In the genomic region with DNA sequence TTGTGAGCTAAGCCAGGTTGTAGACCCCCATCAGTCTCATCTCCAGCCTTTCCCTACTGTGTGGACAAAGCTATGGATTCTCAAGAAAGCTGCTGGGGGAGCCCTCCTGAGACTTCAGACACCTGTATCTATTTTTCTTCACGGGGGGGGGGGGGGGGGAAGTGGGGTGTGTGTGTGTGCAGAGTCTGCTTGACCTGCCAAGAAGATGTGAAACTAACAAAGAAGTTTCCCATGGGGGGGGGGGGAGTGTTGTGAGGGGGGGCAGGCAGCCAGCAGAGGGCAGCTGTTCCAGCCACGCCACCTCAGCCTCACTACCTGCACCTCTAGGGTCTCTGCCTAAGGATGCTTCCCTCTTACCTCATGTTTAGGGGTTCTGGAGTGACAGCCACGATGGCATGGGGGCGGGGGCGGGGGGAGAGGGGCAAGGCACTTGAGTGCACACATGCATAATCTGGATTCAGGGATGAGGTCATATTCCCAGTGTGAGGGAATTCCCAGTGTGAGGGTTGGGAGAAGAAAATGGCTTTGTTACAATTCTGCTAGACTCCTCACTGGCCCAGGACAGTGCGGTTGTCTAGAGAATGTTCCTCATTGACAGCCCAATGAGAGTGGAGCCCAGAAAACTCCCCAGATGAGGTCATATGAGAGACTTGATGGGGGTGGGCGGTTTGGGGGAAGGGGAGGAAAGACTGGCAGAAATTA, we compare ENCODE assay signal across 11 mouse cellular contexts.
DNase-seq lines count a peak whose midpoint lies in the region; ATAC-seq lines count a peak whose summit lies in the region.
"Had no signal": no experiment of that assay in that cellular context is flagged by ENCODE, and none has a peak within 500 bp of the region (broad histone marks: within the 10 kb centered on the region; RNA-seq: fewer than 3 reads in every experiment).

No protein-coding gene starts in this region.

- H3K4me2 ChIP-seq in kidney, embryonic 15.5 days, result no peak overlapping the region
- H3K4me2 ChIP-seq in forebrain, embryonic 12.5 days, result no peak overlapping the region
- no peak overlapping the region for H3K4me2 ChIP-seq in midbrain, embryonic 11.5 days
- H3K4me2 ChIP-seq: embryonic facial prominence, embryonic 13.5 days; lung, embryonic 15.5 days had no signal

- 53% methylated on average over 7 of the region's 7 CpGs for WGBS in kidney, embryonic 15.5 days
- WGBS in forebrain, embryonic 12.5 days, result 26% methylated on average over 7 of the region's 7 CpGs
- 43% methylated on average over 7 of the region's 7 CpGs for WGBS in midbrain, embryonic 11.5 days

- no peaks in the 10 kb centered on the region for H3K27me3 ChIP-seq in kidney, embryonic 15.5 days
- no peaks in the 10 kb centered on the region for H3K27me3 ChIP-seq in forebrain, embryonic 12.5 days
- H3K27me3 ChIP-seq in midbrain, embryonic 11.5 days (ENCODE audit: control insufficient read depth, insufficient read depth, low read length), result no peaks in the 10 kb centered on the region
- H3K27me3 ChIP-seq: embryonic facial prominence, embryonic 13.5 days; lung, embryonic 15.5 days had no signal

- no peaks in the 10 kb centered on the region for H3K36me3 ChIP-seq in kidney, embryonic 15.5 days
- H3K36me3 ChIP-seq in forebrain, embryonic 12.5 days (replicated peaks), result no peaks in the 10 kb centered on the region
- no peaks in the 10 kb centered on the region for H3K36me3 ChIP-seq in midbrain, embryonic 11.5 days (ENCODE audit: control insufficient read depth, insufficient read depth, low read length)
- H3K36me3 ChIP-seq: embryonic facial prominence, embryonic 13.5 days; lung, embryonic 15.5 days had no signal

- peak overlapping the region; percentile 20; the same call in 1 of the 2 replicates for H3K27ac ChIP-seq in kidney, embryonic 15.5 days
- H3K27ac ChIP-seq in forebrain, embryonic 12.5 days, result peak overlapping the region; percentile 70
- H3K27ac ChIP-seq in midbrain, embryonic 11.5 days (ENCODE audit: low read depth, low read length), result no peak overlapping the region
- H3K27ac ChIP-seq: embryonic facial prominence, embryonic 13.5 days; lung, embryonic 15.5 days had no signal

- no peak overlapping the region for H3K4me3 ChIP-seq in kidney, embryonic 15.5 days (replicated peaks)
- no peak overlapping the region for H3K4me3 ChIP-seq in forebrain, embryonic 12.5 days (replicated peaks)
- H3K4me3 ChIP-seq in midbrain, embryonic 11.5 days (ENCODE audit: low read depth, low read length), result no peak overlapping the region
- H3K4me3 ChIP-seq: embryonic facial prominence, embryonic 13.5 days; lung, embryonic 15.5 days had no signal

- ATAC-seq in kidney, embryonic 15.5 days (replicated peaks; ENCODE audit: low FRiP score), result 0 out of 2 replicates have a peak, but pooled peaks have one; percentile 10
- ATAC-seq in forebrain, embryonic 12.5 days (ENCODE audit: low FRiP score), result peak; percentile 65; the same call in 1 of the 2 replicates
- ATAC-seq in midbrain, embryonic 11.5 days (ENCODE audit: low FRiP score), result peak; percentile 30; the same call in 1 of the 2 replicates
- ATAC-seq in granulocyte monocyte progenitor cell, adult 5-6 weeks (replicated peaks; ENCODE audit: poor library complexity, severe bottlenecking), result no peak

- H3K4me1 ChIP-seq in kidney, embryonic 15.5 days, result peaks cover 26% of the 10 kb centered on the region
- peaks cover 39% of the 10 kb centered on the region for H3K4me1 ChIP-seq in forebrain, embryonic 12.5 days
- H3K4me1 ChIP-seq in midbrain, embryonic 11.5 days (ENCODE audit: control insufficient read depth, insufficient read depth, low read length), result peaks cover 26% of the 10 kb centered on the region

- H3K9me3 ChIP-seq in kidney, embryonic 15.5 days (replicated peaks), result no peaks in the 10 kb centered on the region
- peaks cover 5% of the 10 kb centered on the region; the same call in 1 of the 2 replicates for H3K9me3 ChIP-seq in forebrain, embryonic 12.5 days
- no peaks in the 10 kb centered on the region for H3K9me3 ChIP-seq in midbrain, embryonic 11.5 days (ENCODE audit: control insufficient read depth, low read length)
- H3K9me3 ChIP-seq: lung, embryonic 15.5 days had no signal

- H3K9ac ChIP-seq in kidney, embryonic 15.5 days, result no peak overlapping the region
- H3K9ac ChIP-seq in forebrain, embryonic 12.5 days, result no peak overlapping the region
- no peak overlapping the region for H3K9ac ChIP-seq in midbrain, embryonic 11.5 days (ENCODE audit: low read length)
- H3K9ac ChIP-seq: embryonic facial prominence, embryonic 13.5 days; lung, embryonic 15.5 days had no signal

- DNase-seq in kidney, adult 9 months, result no peak
- peak; percentile 80 for DNase-seq in Muller cell, postnatal 12 days (ENCODE audit: inconsistent ontology term)
- peak; percentile 84 for DNase-seq in midbrain, embryonic 11.5 days (ENCODE audit: low spot score, missing footprints)
- no peak for DNase-seq in cerebellum, adult 9-11 months
- no peak for DNase-seq in thymus, postnatal 4 days
- DNase-seq: thymus, adult 18-20 months had no signal

Comparison
In these comparisons a context has a peak if more than half of its experiments do, and no peak if none do; other contexts are left out.
1. DNase-seq: peak in Muller cell, postnatal 12 days (single experiment) and midbrain, embryonic 11.5 days (single experiment); none in kidney, adult 9 months (single experiment), cerebellum, adult 9-11 months (single experiment) and thymus, postnatal 4 days (single experiment).